In the genomic region with DNA sequence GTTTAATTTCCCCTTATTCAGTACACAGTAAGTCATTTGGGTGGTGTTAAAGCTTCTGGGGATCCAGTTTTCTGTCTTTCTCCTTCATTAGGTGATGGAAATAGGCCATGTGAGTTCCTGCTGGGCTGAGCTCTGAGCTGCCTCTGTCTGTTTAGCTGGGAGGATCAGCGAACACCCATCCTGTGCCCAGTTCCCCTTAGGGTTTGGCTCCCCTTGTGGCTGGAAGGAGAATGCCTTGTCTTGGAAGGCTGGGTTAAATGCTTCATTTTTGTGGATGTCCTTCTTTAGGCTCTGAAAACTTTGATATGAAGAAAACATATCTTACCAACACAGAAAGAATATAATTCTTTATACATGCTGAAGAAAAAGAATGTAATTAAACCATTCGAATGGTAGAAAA, we compare ENCODE assay signal across 9 mouse cellular contexts. TPM values are rescaled to one million over a fixed set of nuclear protein-coding genes. Genes with fewer than 3 reads are reported as not detected.
DNase-seq lines count a peak whose midpoint lies in the region; ATAC-seq and TF ChIP-seq lines count a peak whose summit lies in the region.
"Had no signal": no experiment of that assay in that cellular context is flagged by ENCODE, and none has a peak within 500 bp of the region (broad histone marks: within the 10 kb centered on the region; RNA-seq: fewer than 3 reads in every experiment).

No protein-coding gene starts in this region.

- no peak for ATAC-seq in intestine, embryonic 15.5 days

- H3K4me1 ChIP-seq in bone marrow macrophage, adult 2 months (ENCODE audit: control insufficient read depth, insufficient read depth, low read length), result peaks cover 14% of the 10 kb centered on the region
- no peaks in the 10 kb centered on the region for H3K4me1 ChIP-seq in small intestine, adult 2 months (ENCODE audit: control insufficient read depth, insufficient read depth, insufficient read length, low read length)
- H3K4me1 ChIP-seq in intestine, embryonic 15.5 days (replicated peaks), result no peaks in the 10 kb centered on the region

- no peak overlapping the region for H3K4me3 ChIP-seq in bone marrow macrophage, adult 2 months (ENCODE audit: insufficient read depth, low read length)
- H3K4me3 ChIP-seq in small intestine, adult 2 months (ENCODE audit: low read depth, low read length), result no peak overlapping the region
- no peak overlapping the region for H3K4me3 ChIP-seq in intestine, embryonic 15.5 days (replicated peaks)
- H3K4me3 ChIP-seq: limb, embryonic 13.5 days had no signal

- peak; percentile 47; the same call in 1 of the 2 replicates for TF ChIP-seq CTCF in bone marrow macrophage, adult 2 months (IDR thresholded peaks at IDR 0.05; ENCODE audit: low read depth, low read length)
- TF ChIP-seq CTCF in small intestine, adult 2 months (IDR thresholded peaks at IDR 0.05; ENCODE audit: extremely low read depth, insufficient read length, insufficient replicate concordance, low read depth, low read length), result peak; percentile 66; the same call in 1 of the 2 replicates

- H3K4me2 ChIP-seq in intestine, embryonic 15.5 days (replicated peaks), result no peak overlapping the region
- H3K4me2 ChIP-seq: limb, embryonic 13.5 days had no signal

- H3K27ac ChIP-seq in bone marrow macrophage, adult 2 months (ENCODE audit: insufficient read depth, low read depth, low read length), result no peak overlapping the region
- no peak overlapping the region for H3K27ac ChIP-seq in small intestine, adult 2 months (ENCODE audit: insufficient read depth, low read depth, low read length)
- H3K27ac ChIP-seq in intestine, embryonic 15.5 days, result no peak overlapping the region
- H3K27ac ChIP-seq: limb, embryonic 13.5 days had no signal

- no peaks in the 10 kb centered on the region for H3K36me3 ChIP-seq in small intestine, adult 2 months (ENCODE audit: control insufficient read depth, insufficient read depth, low read length)
- no peaks in the 10 kb centered on the region for H3K36me3 ChIP-seq in intestine, embryonic 15.5 days

- TF ChIP-seq POLR2A in bone marrow macrophage, adult 2 months (IDR thresholded peaks at IDR 0.05; ENCODE audit: borderline replicate concordance, low read depth, low read length), result no peak
- TF ChIP-seq POLR2A in small intestine, adult 2 months (IDR thresholded peaks at IDR 0.05; ENCODE audit: low read depth, low read length), result no peak

- H3K9me3 ChIP-seq in intestine, embryonic 15.5 days, result no peaks in the 10 kb centered on the region
- H3K9me3 ChIP-seq: limb, embryonic 13.5 days had no signal

- peak; percentile 30 for DNase-seq in heart, adult 8-10 months (ENCODE audit: low spot score)
- no peak for DNase-seq in heart, adult 9 months (ENCODE audit: low spot score in 2 of 2)
- peak; percentile 55 for DNase-seq in CD4-positive helper T cell, adult 2 months (ENCODE audit: low read depth, low spot score)
- DNase-seq in kidney, postnatal 25 days, result peak; percentile 28 to 44
- no peak for DNase-seq in frontal cortex, postnatal 36 days (ENCODE audit: low spot score in 2 of 2)

- H3K27me3 ChIP-seq in small intestine, adult 2 months (ENCODE audit: control insufficient read depth, insufficient read depth, low read length), result no peaks in the 10 kb centered on the region
- H3K27me3 ChIP-seq in intestine, embryonic 15.5 days (replicated peaks), result no peaks in the 10 kb centered on the region
- H3K27me3 ChIP-seq: limb, embryonic 13.5 days had no signal

- WGBS in small intestine, adult 2 months, result 58% methylated on average over 2 of the region's 2 CpGs
- 74% methylated on average over 2 of the region's 2 CpGs for WGBS in intestine, embryonic 15.5 days

- no peak overlapping the region for H3K9ac ChIP-seq in intestine, embryonic 15.5 days
- H3K9ac ChIP-seq: limb, embryonic 13.5 days had no signal

RNA-seq across cellular contexts. Expression of a gene that starts 19.5 kb away (rescaled TPM):
- total RNA-seq in heart, adult 8-10 months (2022), result 10 to 100 TPM; 16.6 to 23.4 (median 20.0) TPM
- polyA plus RNA-seq in bone marrow macrophage, adult 2 months (2012; ENCODE audit: insufficient read depth, insufficient read length, missing spikeins), result 14.8 and 16.3 TPM in 2 replicates
- 0.29 and 1.0 TPM in 2 replicates for polyA plus RNA-seq in small intestine, adult 2 months (2012; rRNA removed)
- polyA plus RNA-seq in intestine, embryonic 15.5 days (2015; fragmentation: Nextera tagmentation; extraction: Ambion mirVana), result 15.5 and 16.6 TPM in 2 replicates

Comparison
In these comparisons a context has a peak if more than half of its experiments do, and no peak if none do; other contexts are left out.
1. DNase-seq: peak in heart, adult 8-10 months (single experiment), CD4-positive helper T cell, adult 2 months (single experiment) and kidney, postnatal 25 days (2 of 2); none in heart, adult 9 months (0 of 2) and frontal cortex, postnatal 36 days (0 of 2).